Mouse (Mus musculus): Measurements from ENCODE around the gene Zfhx3. TPM values are rescaled to one million over a fixed set of nuclear protein-coding genes. Genes with fewer than 3 reads are reported as not detected.

The Zfhx3 gene
- polyA plus RNA-seq, 1 experiment from 2014 or later, result 4.3 TPM

- H3K27me3 ChIP-seq, result no peaks in the 10 kb centered on the region
- in situ Hi-C loops (cut with MboI; ENCODE audit: low pct_unique_long_range_greater_than_20kb), result loop anchor here (10.0 kb wide), 2 partner anchors 281 to 329 kb away; no protein-coding TSS in a partner anchor
- DNase-seq (ENCODE audit: low read depth, low spot score) (no peak), ATAC-seq (no peak)
- ChIA-PET CTCF (no interaction called here), POLR2A (no interaction called here)
- no peak for TF ChIP-seq CTCF (IDR thresholded peaks at IDR 0.05)
Measured at GRCm38 (mm10) chr8:108903550-108903949, 961.1 kb downstream of the Zfhx3 start.

DNA sequence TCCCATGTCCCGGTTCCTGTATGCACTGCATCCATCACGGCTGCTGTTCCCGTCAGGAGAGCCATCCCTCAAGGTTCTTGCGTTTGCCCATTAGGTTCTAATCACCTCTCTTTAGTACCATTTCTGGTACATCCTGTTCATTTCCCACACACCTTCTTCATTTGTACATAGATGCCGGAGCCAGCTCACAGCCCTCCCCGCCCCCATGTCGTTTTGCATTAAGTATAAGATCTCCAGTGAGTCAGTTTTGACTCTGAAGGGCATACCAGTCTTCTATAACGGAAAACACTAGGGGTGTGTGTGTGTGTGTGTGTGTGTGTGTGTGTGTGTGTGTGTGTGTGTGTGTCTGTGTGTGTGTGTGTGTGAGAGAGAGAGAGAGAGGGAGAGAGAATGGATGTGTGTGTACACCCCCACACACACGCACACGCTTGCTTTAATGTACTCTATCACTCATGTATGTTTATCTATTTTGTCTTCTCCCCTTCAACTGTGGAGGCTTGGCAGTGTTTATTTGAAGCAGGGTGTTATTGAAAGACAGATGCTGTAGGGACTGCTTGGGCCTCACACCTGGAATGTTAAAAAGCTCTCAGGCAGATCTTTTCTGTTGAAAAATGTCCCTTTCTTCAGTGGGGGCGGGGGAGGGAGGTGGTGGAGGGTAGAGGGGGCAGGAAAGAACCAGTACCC lies 962.0 kb downstream of the Zfhx3 start:
- no peaks in the 10 kb centered on the region for H3K27me3 ChIP-seq
- no peak for DNase-seq (ENCODE audit: low read depth, low spot score)
- ChIA-PET CTCF (no interaction called here), POLR2A (no interaction called here)
- no peak for TF ChIP-seq CTCF (IDR thresholded peaks at IDR 0.05)
- in situ Hi-C loops (cut with MboI; ENCODE audit: low pct_unique_long_range_greater_than_20kb), result loop anchor here (10.0 kb wide), 2 partner anchors 280 to 330 kb away; no protein-coding TSS in a partner anchor
- ATAC-seq, result no peak

- no peak for DNase-seq (ENCODE audit: low read depth, low spot score)
- H3K27me3 ChIP-seq, result no peaks in the 10 kb centered on the region
- no peak for ATAC-seq
- POLR2A ChIA-PET, result no interaction called here
- in situ Hi-C loops (cut with MboI; ENCODE audit: low pct_unique_long_range_greater_than_20kb), result loop anchor here (10.0 kb wide), 2 partner anchors 277 to 333 kb away; no protein-coding TSS in a partner anchor
- no peak for TF ChIP-seq CTCF (IDR thresholded peaks at IDR 0.05)
- CTCF ChIA-PET, result interaction anchor here (1.2 kb wide), 1 partner anchor 22 kb away, joined by 7 read pairs; no protein-coding TSS in a partner anchor
Measured at GRCm38 (mm10) chr8:108908066-108908465, 965.6 kb downstream of the Zfhx3 start.

GRCm38 (mm10) chr8:108908540-108908939 lies 966.1 kb downstream of the Zfhx3 start:
- TF ChIP-seq CTCF (IDR thresholded peaks at IDR 0.05), result no peak
- POLR2A ChIA-PET, result no interaction called here
- no peak for ATAC-seq

DNA sequence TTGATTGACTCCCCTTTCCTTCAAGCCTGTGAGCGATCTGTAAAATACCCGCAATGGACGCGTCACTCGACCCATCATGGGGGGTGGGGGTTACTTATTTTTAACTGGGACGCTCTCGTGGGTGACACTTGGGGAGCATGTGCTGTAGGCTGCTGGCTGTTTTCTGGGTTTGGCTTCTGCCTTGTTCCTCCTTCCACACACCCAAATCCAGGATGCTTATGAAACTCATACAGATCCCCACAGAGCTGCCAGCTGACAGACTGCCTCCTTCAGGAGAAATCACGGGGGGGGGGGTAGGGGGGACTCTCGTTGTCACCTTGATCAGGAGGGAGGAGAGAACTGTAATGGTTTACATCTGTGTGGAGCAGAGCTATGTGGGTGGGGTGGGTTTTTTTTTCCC lies 966.6 kb downstream of the Zfhx3 start:
- POLR2A ChIA-PET, result no interaction called here

More at GRCm38 (mm10) chr8:108908540-108908939, 966.1 kb downstream of the Zfhx3 start:
- no peaks in the 10 kb centered on the region for H3K27me3 ChIP-seq
- in situ Hi-C loops (cut with MboI; ENCODE audit: low pct_unique_long_range_greater_than_20kb), result loop anchor here (10.0 kb wide), 2 partner anchors 276 to 334 kb away; no protein-coding TSS in a partner anchor
- CTCF ChIA-PET, result no interaction called here
- no peak for DNase-seq (ENCODE audit: low read depth, low spot score)

DNA sequence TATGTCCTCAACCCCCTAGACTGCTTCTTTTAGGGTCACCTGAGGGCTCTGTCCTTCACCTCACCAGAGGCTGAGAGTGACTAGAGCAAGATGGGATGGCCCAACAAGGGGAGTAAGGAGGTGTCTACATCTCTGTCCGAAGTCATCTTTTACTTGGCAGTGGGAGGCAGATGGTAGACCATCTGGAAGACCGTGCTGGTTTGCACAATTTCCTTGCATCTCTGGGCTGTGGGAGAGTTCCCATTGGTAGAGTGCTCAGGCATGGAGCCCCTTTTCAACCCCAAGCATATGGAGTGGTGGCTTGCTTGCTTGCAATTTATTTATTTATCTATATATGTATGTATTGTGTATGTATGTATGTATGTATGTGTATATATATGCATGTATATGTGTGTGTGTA lies 967.0 kb downstream of the Zfhx3 start:
- ChIA-PET CTCF (no interaction called here), POLR2A (no interaction called here)
- no peak for TF ChIP-seq CTCF (IDR thresholded peaks at IDR 0.05)
- in situ Hi-C loops (cut with MboI; ENCODE audit: low pct_unique_long_range_greater_than_20kb), result loop anchor here (10.0 kb wide), 2 partner anchors 275 to 335 kb away; no protein-coding TSS in a partner anchor
- DNase-seq (ENCODE audit: low read depth, low spot score), result no peak
- no peak for ATAC-seq
- no peaks in the 10 kb centered on the region for H3K27me3 ChIP-seq

More for the DNA sequence above, 966.6 kb downstream of the Zfhx3 start:
- CTCF ChIA-PET, result no interaction called here
- no peak for TF ChIP-seq CTCF (IDR thresholded peaks at IDR 0.05)
- no peak for ATAC-seq
- in situ Hi-C loops (cut with MboI; ENCODE audit: low pct_unique_long_range_greater_than_20kb), result loop anchor here (10.0 kb wide), 2 partner anchors 276 to 334 kb away; no protein-coding TSS in a partner anchor
- H3K27me3 ChIP-seq, result no peaks in the 10 kb centered on the region
- no peak for DNase-seq (ENCODE audit: low read depth, low spot score)

GRCm38 (mm10) chr8:108910843-108911242 lies 968.4 kb downstream of the Zfhx3 start:
- ATAC-seq, result no peak
- no peak for DNase-seq (ENCODE audit: low read depth, low spot score)
- POLR2A ChIA-PET, result no interaction called here
- CTCF ChIA-PET, result interaction anchor here (0.7 to 1.8 kb wide), 12 partner anchors 11 to 275 kb away, joined by 3 to 7 read pairs (median 4); no protein-coding TSS in a partner anchor
- in situ Hi-C loops (cut with MboI; ENCODE audit: low pct_unique_long_range_greater_than_20kb), result no loop called here
- no peaks in the 10 kb centered on the region for H3K27me3 ChIP-seq
- no peak for TF ChIP-seq CTCF (IDR thresholded peaks at IDR 0.05)

DNA sequence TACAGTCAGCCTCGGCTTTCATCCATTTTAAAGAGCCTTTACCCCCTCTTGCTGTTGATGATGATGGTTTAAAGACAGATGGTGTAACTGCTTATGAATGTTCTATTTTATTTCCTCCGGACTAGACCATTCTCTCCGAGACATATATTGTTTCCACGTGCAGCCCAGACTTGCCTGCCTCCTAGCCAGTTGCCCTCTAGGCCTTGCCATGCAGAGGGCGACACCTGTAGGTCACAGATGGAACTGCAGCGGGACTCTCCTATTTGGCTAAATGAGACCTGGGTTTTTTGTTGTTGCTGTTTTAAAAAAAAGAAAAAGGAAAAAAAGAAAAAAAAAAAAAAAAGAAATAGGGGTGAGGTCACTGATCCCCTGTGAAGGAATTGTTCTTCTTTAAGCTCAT lies 969.1 kb downstream of the Zfhx3 start:
- in situ Hi-C loops (cut with MboI; ENCODE audit: low pct_unique_long_range_greater_than_20kb), result no loop called here
- ATAC-seq, result peak; percentile 68
- ChIA-PET POLR2A (interaction anchor here (0.6 kb wide), 1 partner anchor 10 kb away, joined by 3 read pairs; no protein-coding TSS in a partner anchor), CTCF (interaction anchor here (0.7 to 1.8 kb wide), 19 partner anchors 11 to 274 kb away, joined by 3 to 7 read pairs (median 3); no protein-coding TSS in a partner anchor)
- no peaks in the 10 kb centered on the region for H3K27me3 ChIP-seq
- TF ChIP-seq CTCF (IDR thresholded peaks at IDR 0.05), result peak; percentile 98
- no peak for DNase-seq (ENCODE audit: low read depth, low spot score)

- ChIA-PET POLR2A (interaction anchor here (0.6 kb wide), 1 partner anchor 15 kb away, joined by 3 read pairs; no protein-coding TSS in a partner anchor), CTCF (interaction anchor here (1.8 kb wide), 1 partner anchor 28 kb away, joined by 7 read pairs; no protein-coding TSS in a partner anchor)
- no peak for DNase-seq (ENCODE audit: low read depth, low spot score)
- TF ChIP-seq CTCF (IDR thresholded peaks at IDR 0.05), result no peak
- in situ Hi-C loops (cut with MboI; ENCODE audit: low pct_unique_long_range_greater_than_20kb), result no loop called here
- no peaks in the 10 kb centered on the region for H3K27me3 ChIP-seq
- no peak for ATAC-seq
Measured at GRCm38 (mm10) chr8:108912998-108913397, 970.6 kb downstream of the Zfhx3 start.

GRCm38 (mm10) chr8:108915425-108915824 lies 973.0 kb downstream of the Zfhx3 start:
- DNase-seq (ENCODE audit: low read depth, low spot score) (peak; percentile 35), ATAC-seq (peak; percentile 79)
- TF ChIP-seq CTCF (IDR thresholded peaks at IDR 0.05), result no peak
- POLR2A ChIA-PET, result interaction anchor here (0.7 kb wide), 1 partner anchor 29 kb away, joined by 3 read pairs; no protein-coding TSS in a partner anchor
- CTCF ChIA-PET, result no interaction called here
- H3K27me3 ChIP-seq, result no peaks in the 10 kb centered on the region
- in situ Hi-C loops (cut with MboI; ENCODE audit: low pct_unique_long_range_greater_than_20kb), result no loop called here

GRCm38 (mm10) chr8:108915876-108916275 lies 973.4 kb downstream of the Zfhx3 start:
- in situ Hi-C loops (cut with MboI; ENCODE audit: low pct_unique_long_range_greater_than_20kb), result no loop called here
- ATAC-seq (no peak), DNase-seq (ENCODE audit: low read depth, low spot score) (peak; percentile 27)
- no peak for TF ChIP-seq CTCF (IDR thresholded peaks at IDR 0.05)
- ChIA-PET POLR2A (interaction anchor here (0.6 kb wide), 1 partner anchor 76 kb away, joined by 4 read pairs; no protein-coding TSS in a partner anchor), CTCF (interaction anchor here (1.0 kb wide), 1 partner anchor 10 kb away, joined by 3 read pairs; no protein-coding TSS in a partner anchor)
- no peaks in the 10 kb centered on the region for H3K27me3 ChIP-seq

All from Patski (cell line).